ENCODE assay signal across 23 mouse cellular contexts in the genomic region with DNA sequence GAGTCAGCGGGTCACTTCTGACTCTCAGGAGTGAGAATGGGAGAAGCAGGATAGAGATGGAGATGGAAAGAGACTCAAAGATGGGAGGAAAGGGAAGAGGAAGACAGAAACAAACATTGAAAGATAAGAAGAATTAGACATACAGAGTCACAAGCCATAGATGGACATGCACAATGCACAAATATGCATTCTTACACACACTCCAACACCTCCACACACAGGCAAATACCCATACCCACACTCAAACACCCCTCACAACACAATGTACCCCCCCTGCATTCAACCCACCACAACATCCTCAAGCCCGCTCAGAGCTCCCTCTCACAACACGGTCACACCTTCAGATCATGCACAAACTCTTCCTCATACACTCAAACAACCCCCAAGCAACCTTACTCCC.
DNase-seq lines count a peak whose midpoint lies in the region; ATAC-seq lines count a peak whose summit lies in the region.
"Had no signal": no experiment of that assay in that cellular context is flagged by ENCODE, and none has a peak within 500 bp of the region (broad histone marks: within the 10 kb centered on the region; RNA-seq: fewer than 3 reads in every experiment).

No protein-coding gene starts in this region.

- no peak overlapping the region for H3K9ac ChIP-seq in forebrain, embryonic 11.5 days (ENCODE audit: low read length)
- H3K9ac ChIP-seq in forebrain, embryonic 16.5 days (replicated peaks; ENCODE audit: low read depth, low read length): no peak overlapping the region
- no peak overlapping the region for H3K9ac ChIP-seq in hindbrain, embryonic 11.5 days (ENCODE audit: low read depth, low read length)
- no peak overlapping the region for H3K9ac ChIP-seq in midbrain, embryonic 11.5 days (ENCODE audit: low read length)
- no peak overlapping the region for H3K9ac ChIP-seq in neural tube, embryonic 13.5 days
- H3K9ac ChIP-seq: kidney, embryonic 15.5 days had no signal

- peaks cover 14% of the 10 kb centered on the region for H3K4me1 ChIP-seq in forebrain, embryonic 11.5 days (replicated peaks; ENCODE audit: control insufficient read depth, insufficient read depth, low read length)
- peaks cover 9% of the 10 kb centered on the region; the same call in 1 of the 2 replicates for H3K4me1 ChIP-seq in forebrain, embryonic 16.5 days (replicated peaks; ENCODE audit: control insufficient read depth, insufficient read depth, low read length)
- peaks cover 4% of the 10 kb centered on the region for H3K4me1 ChIP-seq in hindbrain, embryonic 11.5 days (replicated peaks; ENCODE audit: control insufficient read depth, insufficient read depth, low read length)
- H3K4me1 ChIP-seq in midbrain, embryonic 11.5 days (ENCODE audit: control insufficient read depth, insufficient read depth, low read length): 0 out of 2 replicates have a peak, but pooled peaks cover 5% of the 10 kb centered on the region
- peaks cover 20% of the 10 kb centered on the region for H3K4me1 ChIP-seq in neural tube, embryonic 13.5 days (replicated peaks)
- H3K4me1 ChIP-seq: megakaryocyte, embryonic 14.5 days had no signal

- H3K4me3 ChIP-seq in forebrain, embryonic 11.5 days (ENCODE audit: low read depth, low read length): no peak overlapping the region
- H3K4me3 ChIP-seq in forebrain, embryonic 16.5 days (replicated peaks; ENCODE audit: low read length): no peak overlapping the region
- no peak overlapping the region for H3K4me3 ChIP-seq in hindbrain, embryonic 11.5 days (ENCODE audit: low read depth, low read length)
- H3K4me3 ChIP-seq in midbrain, embryonic 11.5 days (ENCODE audit: low read depth, low read length): no peak overlapping the region
- no peak overlapping the region for H3K4me3 ChIP-seq in neural tube, embryonic 13.5 days
- H3K4me3 ChIP-seq: embryonic facial prominence, embryonic 10.5 days; heart, adult 2 months; kidney, embryonic 15.5 days; megakaryocyte, embryonic 14.5 days; myocyte had no signal

- WGBS in forebrain, embryonic 11.5 days: 59% methylated on average over 3 of the region's 3 CpGs
- WGBS in forebrain, embryonic 16.5 days: 41% methylated on average over 3 of the region's 3 CpGs
- WGBS in hindbrain, embryonic 11.5 days: 62% methylated on average over 3 of the region's 3 CpGs
- WGBS in midbrain, embryonic 11.5 days: 64% methylated on average over 3 of the region's 3 CpGs
- 51% methylated on average over 3 of the region's 3 CpGs for WGBS in neural tube, embryonic 13.5 days

- no peak for DNase-seq in forebrain, embryonic 11.5 days (ENCODE audit: low spot score)
- peak; percentile 8 for DNase-seq in hindbrain, embryonic 11.5 days (ENCODE audit: low spot score)
- peak; percentile 85 for DNase-seq in midbrain, embryonic 11.5 days (ENCODE audit: low spot score, missing footprints)
- DNase-seq in kidney, adult 18-20 months: no peak
- DNase-seq: adrenal gland, adult 8-10 months; cerebellum, adult 9-10 months; gastrocnemius, postnatal 10 days; heart, adult 2 months; heart, postnatal 36 days; lung, adult 18-20 months; right cerebral cortex, postnatal 25 days had no signal

- no peaks in the 10 kb centered on the region for H3K9me3 ChIP-seq in forebrain, embryonic 11.5 days (ENCODE audit: control insufficient read depth, low read length)
- H3K9me3 ChIP-seq in forebrain, embryonic 16.5 days (ENCODE audit: control insufficient read depth, low read length): no peaks in the 10 kb centered on the region
- no peaks in the 10 kb centered on the region for H3K9me3 ChIP-seq in hindbrain, embryonic 11.5 days (ENCODE audit: control insufficient read depth, low read length)
- no peaks in the 10 kb centered on the region for H3K9me3 ChIP-seq in midbrain, embryonic 11.5 days (ENCODE audit: control insufficient read depth, low read length)
- no peaks in the 10 kb centered on the region for H3K9me3 ChIP-seq in neural tube, embryonic 13.5 days

- no peaks in the 10 kb centered on the region for H3K27me3 ChIP-seq in forebrain, embryonic 11.5 days (ENCODE audit: control insufficient read depth, insufficient read depth, low read length)
- no peaks in the 10 kb centered on the region for H3K27me3 ChIP-seq in forebrain, embryonic 16.5 days (replicated peaks; ENCODE audit: control insufficient read depth, insufficient read depth, low read length)
- no peaks in the 10 kb centered on the region for H3K27me3 ChIP-seq in hindbrain, embryonic 11.5 days (ENCODE audit: control insufficient read depth, insufficient read depth, low read length)
- no peaks in the 10 kb centered on the region for H3K27me3 ChIP-seq in midbrain, embryonic 11.5 days (ENCODE audit: control insufficient read depth, insufficient read depth, low read length)
- no peaks in the 10 kb centered on the region for H3K27me3 ChIP-seq in neural tube, embryonic 13.5 days
- H3K27me3 ChIP-seq: kidney, embryonic 15.5 days; megakaryocyte, embryonic 14.5 days; Patski had no signal

- H3K36me3 ChIP-seq in forebrain, embryonic 11.5 days (ENCODE audit: control insufficient read depth, insufficient read depth, low read length): no peaks in the 10 kb centered on the region
- no peaks in the 10 kb centered on the region for H3K36me3 ChIP-seq in forebrain, embryonic 16.5 days (ENCODE audit: control insufficient read depth, insufficient read depth)
- no peaks in the 10 kb centered on the region for H3K36me3 ChIP-seq in hindbrain, embryonic 11.5 days (ENCODE audit: control insufficient read depth, insufficient read depth, low read length)
- H3K36me3 ChIP-seq in midbrain, embryonic 11.5 days (ENCODE audit: control insufficient read depth, insufficient read depth, low read length): no peaks in the 10 kb centered on the region
- no peaks in the 10 kb centered on the region for H3K36me3 ChIP-seq in neural tube, embryonic 13.5 days
- H3K36me3 ChIP-seq: embryonic facial prominence, embryonic 10.5 days; kidney, embryonic 15.5 days had no signal

- 0 out of 2 replicates have a peak, but pooled peaks have one; percentile 29 for ATAC-seq in forebrain, embryonic 11.5 days (replicated peaks; ENCODE audit: low FRiP score)
- no peak for ATAC-seq in forebrain, embryonic 16.5 days
- peak; percentile 64 for ATAC-seq in hindbrain, embryonic 11.5 days (ENCODE audit: low FRiP score)
- ATAC-seq in midbrain, embryonic 11.5 days (ENCODE audit: low FRiP score): no peak
- ATAC-seq in neural tube, embryonic 13.5 days (ENCODE audit: low read depth): peak; percentile 58; the same call in 1 of the 2 replicates
- ATAC-seq in frontal cortex, adult (ENCODE audit: low TSS enrichment): no peak
- ATAC-seq: CD4-positive, CD25-positive, alpha-beta regulatory T cell, adult 4 months; intestine, embryonic 16.5 days; Patski had no signal

- peak overlapping the region; percentile 43; the same call in 1 of the 2 replicates for H3K27ac ChIP-seq in forebrain, embryonic 11.5 days (ENCODE audit: low read depth, low read length)
- H3K27ac ChIP-seq in forebrain, embryonic 16.5 days (ENCODE audit: low read length): no peak overlapping the region
- peak overlapping the region; percentile 33; the same call in 1 of the 2 replicates for H3K27ac ChIP-seq in hindbrain, embryonic 11.5 days (ENCODE audit: low read depth, low read length)
- no peak overlapping the region for H3K27ac ChIP-seq in midbrain, embryonic 11.5 days (ENCODE audit: low read depth, low read length)
- peak overlapping the region; percentile 49; the same call in 1 of the 2 replicates for H3K27ac ChIP-seq in neural tube, embryonic 13.5 days (replicated peaks)
- H3K27ac ChIP-seq: embryonic facial prominence, embryonic 10.5 days; heart, adult 2 months; kidney, embryonic 15.5 days; stomach, postnatal 0 days had no signal

- no peak overlapping the region for H3K4me2 ChIP-seq in forebrain, embryonic 11.5 days (ENCODE audit: low read depth, low read length, severe bottlenecking)
- no peak overlapping the region for H3K4me2 ChIP-seq in forebrain, embryonic 16.5 days (ENCODE audit: low read length)
- no peak overlapping the region for H3K4me2 ChIP-seq in hindbrain, embryonic 11.5 days (replicated peaks; ENCODE audit: low read depth, low read length)
- no peak overlapping the region for H3K4me2 ChIP-seq in midbrain, embryonic 11.5 days
- H3K4me2 ChIP-seq in neural tube, embryonic 13.5 days: no peak overlapping the region
- H3K4me2 ChIP-seq: kidney, embryonic 15.5 days; liver, embryonic 11.5 days had no signal

Comparison
In these comparisons a context has a peak if more than half of its experiments do, and no peak if none do; other contexts are left out.
1. ATAC-seq: peak in forebrain, embryonic 11.5 days (single experiment), hindbrain, embryonic 11.5 days (single experiment) and neural tube, embryonic 13.5 days (single experiment); none in forebrain, embryonic 16.5 days (single experiment), midbrain, embryonic 11.5 days (single experiment) and frontal cortex, adult (single experiment).
2. H3K27ac ChIP-seq: peak in forebrain, embryonic 11.5 days (single experiment), hindbrain, embryonic 11.5 days (single experiment) and neural tube, embryonic 13.5 days (single experiment); none in forebrain, embryonic 16.5 days (single experiment) and midbrain, embryonic 11.5 days (single experiment).
3. DNase-seq: peak in hindbrain, embryonic 11.5 days (single experiment) and midbrain, embryonic 11.5 days (single experiment); none in forebrain, embryonic 11.5 days (single experiment) and kidney, adult 18-20 months (single experiment).